In the genomic region with DNA sequence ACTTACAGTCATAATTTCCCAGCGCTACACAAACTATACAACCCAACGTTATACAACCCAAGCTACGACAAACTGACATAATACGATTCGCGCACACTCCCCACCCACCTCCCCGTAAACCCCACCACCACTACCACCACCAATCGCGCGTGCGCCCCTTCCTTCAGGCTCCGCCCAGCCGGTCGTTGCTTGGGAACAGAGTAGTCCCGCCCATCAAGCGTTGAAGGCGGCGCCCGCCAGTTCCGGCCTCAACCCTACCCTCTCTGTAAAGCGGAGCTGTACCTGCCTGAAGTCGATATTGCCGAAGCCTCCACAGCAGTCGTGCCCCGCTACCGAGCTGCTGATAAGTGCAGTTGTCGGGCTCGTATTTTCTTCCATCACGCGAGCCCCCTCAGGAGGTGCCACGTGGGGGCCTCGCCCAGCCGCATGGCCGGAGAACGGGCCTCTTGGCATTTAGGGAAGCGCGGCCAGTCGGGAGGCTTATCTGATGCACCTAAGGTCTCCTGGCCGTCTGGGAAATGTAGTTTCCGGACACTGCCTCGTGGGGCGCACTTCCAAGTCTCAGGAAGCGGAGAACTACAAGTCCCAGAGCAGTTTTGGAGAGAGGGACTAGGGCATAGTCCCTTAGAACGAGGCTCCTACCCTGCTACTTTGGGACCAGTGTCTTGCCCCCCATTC, we compare ENCODE assay signal across 7 mouse cellular contexts. TPM values are rescaled to one million over a fixed set of nuclear protein-coding genes. Genes with fewer than 3 reads are reported as not detected.
DNase-seq lines count a peak whose midpoint lies in the region; ATAC-seq lines count a peak whose summit lies in the region.

A gene (minus strand): TSS at position 432 of the 678 bp plus-strand sequence.

- ATAC-seq in embryonic facial prominence, embryonic 12.5 days (ENCODE audit: insufficient number of reproducible peaks, insufficient read depth, low FRiP score, low TSS enrichment): peak; percentile 97
- peak; percentile 99 for ATAC-seq in limb, embryonic 11.5 days (ENCODE audit: insufficient number of reproducible peaks, low FRiP score, low TSS enrichment, low read depth)
- peak; percentile 98 for ATAC-seq in midbrain, embryonic 14.5 days (ENCODE audit: low FRiP score, low TSS enrichment)

- H3K4me3 ChIP-seq in embryonic facial prominence, embryonic 12.5 days: peak within 1 kb of the TSS; percentile 53
- H3K4me3 ChIP-seq in limb, embryonic 11.5 days (ENCODE audit: low read depth, low read length): peak within 1 kb of the TSS; percentile 55
- H3K4me3 ChIP-seq in midbrain, embryonic 14.5 days (replicated peaks; ENCODE audit: low read depth, low read length): peak within 1 kb of the TSS; percentile 54

- under 1% methylated on average over 44 of the region's 44 CpGs for WGBS in embryonic facial prominence, embryonic 12.5 days
- WGBS in limb, embryonic 11.5 days: under 1% methylated on average over 44 of the region's 44 CpGs
- WGBS in midbrain, embryonic 14.5 days: under 1% methylated on average over 44 of the region's 44 CpGs

- H3K27me3 ChIP-seq in embryonic facial prominence, embryonic 12.5 days: no peaks in the 10 kb centered on the region
- H3K27me3 ChIP-seq in limb, embryonic 11.5 days (ENCODE audit: control insufficient read depth, insufficient read depth, low read length): no peaks in the 10 kb centered on the region
- no peaks in the 10 kb centered on the region for H3K27me3 ChIP-seq in midbrain, embryonic 14.5 days (ENCODE audit: control insufficient read depth, insufficient read depth, low read length)

- peak within 1 kb of the TSS; percentile 90 for H3K27ac ChIP-seq in embryonic facial prominence, embryonic 12.5 days
- H3K27ac ChIP-seq in limb, embryonic 11.5 days (replicated peaks; ENCODE audit: low read depth, low read length): peak within 1 kb of the TSS; percentile 69; the same call in 1 of the 2 replicates
- peak within 1 kb of the TSS; percentile 91 for H3K27ac ChIP-seq in midbrain, embryonic 14.5 days (replicated peaks; ENCODE audit: low read depth, low read length)

- 0 out of 2 replicates have a peak, but pooled peaks cover 4% of the 10 kb centered on the region for H3K4me1 ChIP-seq in embryonic facial prominence, embryonic 12.5 days
- H3K4me1 ChIP-seq in limb, embryonic 11.5 days (ENCODE audit: control insufficient read depth, insufficient read depth, low read length): 0 out of 2 replicates have a peak, but pooled peaks cover 3% of the 10 kb centered on the region
- H3K4me1 ChIP-seq in midbrain, embryonic 14.5 days (ENCODE audit: control insufficient read depth, insufficient read depth, low read length): no peaks in the 10 kb centered on the region

- no peaks in the 10 kb centered on the region for H3K36me3 ChIP-seq in embryonic facial prominence, embryonic 12.5 days
- no peaks in the 10 kb centered on the region for H3K36me3 ChIP-seq in limb, embryonic 11.5 days (ENCODE audit: control insufficient read depth, insufficient read depth, low read length)
- no peaks in the 10 kb centered on the region for H3K36me3 ChIP-seq in midbrain, embryonic 14.5 days (ENCODE audit: control insufficient read depth, insufficient read depth, low read length)

- H3K9ac ChIP-seq in embryonic facial prominence, embryonic 12.5 days: peak within 1 kb of the TSS; percentile 54
- H3K9ac ChIP-seq in limb, embryonic 11.5 days (ENCODE audit: low read length): peak within 1 kb of the TSS; percentile 64
- H3K9ac ChIP-seq in midbrain, embryonic 14.5 days (replicated peaks; ENCODE audit: low read length): peak within 1 kb of the TSS; percentile 60

- DNase-seq in adrenal gland, postnatal 25 days: peak; percentile 93
- DNase-seq in heart, adult 11 months: peak; percentile 100
- peak; percentile 97 for DNase-seq in kidney, adult 18-20 months
- peak; percentile 97 for DNase-seq in limb, embryonic 11.5 days (ENCODE audit: low spot score)
- DNase-seq in midbrain, embryonic 14.5 days: peak; percentile 97
- peak; percentile 85 to 93 for DNase-seq in spleen, adult 18-20 months

- peak within 1 kb of the TSS; percentile 55 for H3K4me2 ChIP-seq in embryonic facial prominence, embryonic 12.5 days (replicated peaks)
- peak within 1 kb of the TSS; percentile 54 for H3K4me2 ChIP-seq in limb, embryonic 11.5 days (ENCODE audit: low read depth, severe bottlenecking)
- H3K4me2 ChIP-seq in midbrain, embryonic 14.5 days (ENCODE audit: low read length): peak within 1 kb of the TSS; percentile 60

- H3K9me3 ChIP-seq in embryonic facial prominence, embryonic 12.5 days: no peaks in the 10 kb centered on the region
- H3K9me3 ChIP-seq in limb, embryonic 11.5 days (ENCODE audit: control insufficient read depth, low read length): no peaks in the 10 kb centered on the region
- no peaks in the 10 kb centered on the region for H3K9me3 ChIP-seq in midbrain, embryonic 14.5 days (ENCODE audit: control insufficient read depth, low read length)

RNA-seq across cellular contexts. Expression of the gene that starts here (rescaled TPM):
- 5.1 and 16.5 TPM in 2 replicates for total RNA-seq in adrenal gland, postnatal 25 days (2021)
- polyA plus RNA-seq in embryonic facial prominence, embryonic 12.5 days (2016; fragmentation: Nextera tagmentation; extraction: Ambion mirVana): 4.0 and 4.8 TPM in 2 replicates
- polyA plus RNA-seq in limb, embryonic 11.5 days (2014; fragmentation: Nextera tagmentation; extraction: Ambion mirVana): 4.9 and 6.1 TPM in 2 replicates
- 6.0 and 8.3 TPM in 2 replicates for polyA plus RNA-seq in midbrain, embryonic 14.5 days (2014; fragmentation: Nextera tagmentation; extraction: Ambion mirVana)

Comparison
In these comparisons a context has a peak if more than half of its experiments do, and no peak if none do; other contexts are left out.
1. Peak in every context shown above with its lines: DNase-seq, ATAC-seq, H3K4me3 ChIP-seq and H3K27ac ChIP-seq.